Mouse (Mus musculus) lung, embryonic 16.5 days (tissue): Measurements from ENCODE around the gene Rhobtb3. TPM values are rescaled to one million over a fixed set of nuclear protein-coding genes. Genes with fewer than 3 reads are reported as not detected.

ENCODE experiments used
- ATAC-seq: fragments of 200-750 bp; cut with Nextera tagmentation; 2 replicates; pipeline ENCODE4 v1.8.0; 2017; ENCODE audit warnings: low read depth, mild to moderate bottlenecking, moderate library complexity
- H3K27ac ChIP-seq: fragments of 300-500 bp; sonication (generic); 2 replicates; pipeline ENCODE4 v1.5.1; 2014; ENCODE audit warnings: mild to moderate bottlenecking, control low read depth, low read length
- H3K27me3 ChIP-seq: fragments of 300-500 bp; sonication (generic); 2 replicates; pipeline ENCODE4 v1.6.1; 2014; ENCODE audit warnings: low read depth, low read length, mixed read lengths; ENCODE audit not compliant: control insufficient read depth, insufficient read depth
- H3K36me3 ChIP-seq: fragments of 300-500 bp; sonication (generic); 2 replicates; pipeline ENCODE4 v1.6.1; 2014; ENCODE audit warnings: low read length; ENCODE audit not compliant: control insufficient read depth, insufficient read depth
- H3K4me1 ChIP-seq: fragments of 300-500 bp; sonication (generic); replicated peaks from 2 replicates; pipeline ENCODE4 v1.6.1; 2014; ENCODE audit warnings: low read length, mixed read lengths; ENCODE audit not compliant: control insufficient read depth, insufficient read depth
- H3K4me2 ChIP-seq: fragments of 300-500 bp; sonication (generic); 2 replicates; pipeline ENCODE4 v1.6.1; 2014; ENCODE audit warnings: low read depth, low read length, control low read depth
- H3K4me3 ChIP-seq: fragments of 300-500 bp; sonication (generic); 2 replicates; pipeline ENCODE4 v1.5.1; 2014; ENCODE audit warnings: mild to moderate bottlenecking, low read length, control low read depth
- H3K9ac ChIP-seq: fragments of 300-500 bp; sonication (generic); 2 replicates; pipeline ENCODE4 v1.6.1; 2014; ENCODE audit warnings: low read length, control low read depth
- H3K9me3 ChIP-seq: fragments of 300-500 bp; sonication (generic); 2 replicates; pipeline ENCODE4 v1.6.1; 2016; ENCODE audit warnings: low read length; ENCODE audit not compliant: control insufficient read depth
- WGBS: fragments of 180-500 bp; shearing (Covaris S2); extraction: QIAGEN DNeasy Blood & Tissue Kit; methylation state at CpG from one replicate; pipeline ENCODE4 v1.1.7; 2014; 5-methylcytosine and 5-hydroxymethylcytosine counted together
- polyA plus RNA-seq: library from polyadenylated mRNA; unstranded; fragments of >200 nt; fragmentation: Nextera tagmentation; extraction: Ambion mirVana; gene quantifications from 2 replicates; pipeline ENCODE4 v1.2.1, GENCODE M21; 2015

The Rhobtb3 gene
- polyA plus RNA-seq, 1 experiment from 2014 or later: 24.7 TPM

GRCm38 (mm10) chr13:75955357-75955992 is 11.8 kb upstream of the Rhobtb3 start:
- Histone ChIP-seq H3K27me3 (no peaks in the 10 kb centered on the region), H3K27ac (no peak overlapping the region), H3K9me3 (no peaks in the 10 kb centered on the region), H3K4me1 (0 out of 2 replicates have a peak, but pooled peaks cover 2% of the 10 kb centered on the region), H3K9ac (no peak overlapping the region), H3K4me2 (no peak overlapping the region), H3K4me3 (no peak overlapping the region), H3K36me3 (no peaks in the 10 kb centered on the region)
- peak; percentile 71 for ATAC-seq

- H3K9ac ChIP-seq: no peak overlapping the region
- H3K4me2 ChIP-seq: no peak overlapping the region
- no peak overlapping the region for H3K27ac ChIP-seq
- H3K4me3 ChIP-seq: no peak overlapping the region
- no peaks in the 10 kb centered on the region for H3K9me3 ChIP-seq
- peak; percentile 76 for ATAC-seq
- 0 out of 2 replicates have a peak, but pooled peaks cover 2% of the 10 kb centered on the region for H3K4me1 ChIP-seq
- no peaks in the 10 kb centered on the region for H3K27me3 ChIP-seq
- no peaks in the 10 kb centered on the region for H3K36me3 ChIP-seq
- 20% methylated on average over 1 of the region's 1 CpGs for WGBS
Measured at GRCm38 (mm10) chr13:75950295-75950694, 6.6 kb upstream of the Rhobtb3 start.

GRCm38 (mm10) chr13:75944044-75944820 is 507 bp upstream of the Rhobtb3 start:
- H3K4me2 ChIP-seq: peak overlapping the region; percentile 83
- peak overlapping the region; percentile 98 for H3K27ac ChIP-seq
- H3K9ac ChIP-seq: peak overlapping the region; percentile 96
- peaks cover 10% of the 10 kb centered on the region for H3K4me1 ChIP-seq
- H3K27me3 ChIP-seq: no peaks in the 10 kb centered on the region
- peak overlapping the region; percentile 92 for H3K4me3 ChIP-seq
- no peaks in the 10 kb centered on the region for H3K36me3 ChIP-seq
- 3% methylated on average over 7 of the region's 7 CpGs for WGBS
- peak; percentile 25; the same call in 1 of the 2 replicates for ATAC-seq
- H3K9me3 ChIP-seq: no peaks in the 10 kb centered on the region

GRCm38 (mm10) chr13:75942731-75943130 is 994 bp downstream of the Rhobtb3 start:
- ATAC-seq: peak; percentile 13; the same call in 1 of the 2 replicates
- Histone ChIP-seq H3K27ac (peak overlapping the region; percentile 98), H3K27me3 (no peaks in the 10 kb centered on the region), H3K4me3 (peak overlapping the region; percentile 92), H3K36me3 (peaks cover 9% of the 10 kb centered on the region), H3K9ac (peak overlapping the region; percentile 96), H3K9me3 (no peaks in the 10 kb centered on the region), H3K4me2 (peak overlapping the region; percentile 83), H3K4me1 (peaks cover 10% of the 10 kb centered on the region)
- under 1% methylated on average over 6 of the region's 6 CpGs for WGBS

GRCm38 (mm10) chr13:75941518-75942295 is 2.0 kb downstream of the Rhobtb3 start:
- Histone ChIP-seq H3K4me1 (peaks cover 10% of the 10 kb centered on the region), H3K27me3 (no peaks in the 10 kb centered on the region), H3K27ac (no peak overlapping the region), H3K9me3 (no peaks in the 10 kb centered on the region), H3K4me2 (peak overlapping the region; percentile 11), H3K9ac (no peak overlapping the region), H3K36me3 (peaks cover 13% of the 10 kb centered on the region), H3K4me3 (no peak overlapping the region)
- 87% methylated on average over 5 of the region's 5 CpGs for WGBS
- ATAC-seq: no peak

- Histone ChIP-seq H3K9ac (no peak overlapping the region), H3K36me3 (peaks cover 13% of the 10 kb centered on the region), H3K27ac (no peak overlapping the region), H3K4me1 (peaks cover 10% of the 10 kb centered on the region), H3K9me3 (no peaks in the 10 kb centered on the region), H3K4me2 (peak overlapping the region; percentile 6; the same call in 1 of the 2 replicates), H3K27me3 (no peaks in the 10 kb centered on the region), H3K4me3 (no peak overlapping the region)
- no peak for ATAC-seq
- 79% methylated on average over 2 of the region's 2 CpGs for WGBS
Measured at GRCm38 (mm10) chr13:75940791-75941517, 2.8 kb downstream of the Rhobtb3 start.

- Histone ChIP-seq H3K27ac (no peak overlapping the region), H3K27me3 (no peaks in the 10 kb centered on the region), H3K4me1 (peaks cover 6% of the 10 kb centered on the region), H3K9ac (no peak overlapping the region), H3K4me3 (no peak overlapping the region), H3K4me2 (no peak overlapping the region), H3K9me3 (no peaks in the 10 kb centered on the region), H3K36me3 (peaks cover 13% of the 10 kb centered on the region)
- 92% methylated on average over 5 of the region's 5 CpGs for WGBS
- no peak for ATAC-seq
Measured at GRCm38 (mm10) chr13:75938866-75939265, 4.9 kb downstream of the Rhobtb3 start.

GRCm38 (mm10) chr13:75933287-75933686 is 10.4 kb downstream of the Rhobtb3 start:
- H3K36me3 ChIP-seq: peaks cover 19% of the 10 kb centered on the region

More at GRCm38 (mm10) chr13:75933287-75933686, 10.4 kb downstream of the Rhobtb3 start:
- no peak overlapping the region for H3K9ac ChIP-seq
- H3K27ac ChIP-seq: no peak overlapping the region
- ATAC-seq: no peak
- 0 out of 2 replicates have a peak, but pooled peaks cover 3% of the 10 kb centered on the region for H3K4me1 ChIP-seq
- no peak overlapping the region for H3K4me3 ChIP-seq
- no peak overlapping the region for H3K4me2 ChIP-seq
- H3K9me3 ChIP-seq: no peaks in the 10 kb centered on the region
- H3K27me3 ChIP-seq: no peaks in the 10 kb centered on the region
- WGBS: 100% methylated on average over 1 of the region's 1 CpGs
